Mouse (Mus musculus) frontal cortex, postnatal 25 days (tissue): ENCODE data around the gene Eif3g.

ENCODE experiments used
- DNase-seq, 2 experiments: peaks; one replicate each; pipeline ENCODE4 v3.0.0; 2022; ENCODE audit warnings: low spot score in 2 of 2

Eif3g gene

GRCm38 (mm10) chr9:20857131-20857530 is 41.3 kb downstream of the Eif3g start:
- DNase-seq: no peak

- no peak for DNase-seq
These were observed 48.2 kb downstream of the Eif3g start for GRCm38 (mm10) chr9:20850179-20850578.
